Mouse (Mus musculus): ENCODE measurements around the gene Smok3b.

Gene Smok3b

GRCm38 (mm10) chr5:138085421-138085911 is 64.2 kb downstream of the Smok3b start:
- peak; percentile 28 to 35 for DNase-seq (ENCODE audit: low spot score in 2 of 2)

GRCm38 (mm10) chr5:138086842-138087241 is 65.6 kb downstream of the Smok3b start:
- DNase-seq (ENCODE audit: low spot score in 2 of 2), result no peak

GRCm38 (mm10) chr5:138088366-138088765 is 67.1 kb downstream of the Smok3b start:
- peak in 1 of 2 experiments; percentile 1 for DNase-seq (ENCODE audit: low spot score in 2 of 2)

GRCm38 (mm10) chr5:138089108-138089551 is 67.9 kb downstream of the Smok3b start:
- no peak for DNase-seq (ENCODE audit: low spot score in 2 of 2)

GRCm38 (mm10) chr5:138090271-138090670 is 69.0 kb downstream of the Smok3b start:
- no peak for DNase-seq (ENCODE audit: low spot score in 2 of 2)

- DNase-seq (ENCODE audit: low spot score in 2 of 2), result no peak
These were observed 69.5 kb downstream of the Smok3b start for GRCm38 (mm10) chr5:138090737-138091136.

- no peak for DNase-seq (ENCODE audit: low spot score in 2 of 2)
These were observed 71.5 kb downstream of the Smok3b start for GRCm38 (mm10) chr5:138092771-138093170.

GRCm38 (mm10) chr5:138094474-138094873 is 73.2 kb downstream of the Smok3b start:
- no peak for DNase-seq (ENCODE audit: low spot score in 2 of 2)
